In genomic region chr13:44180384-44180783, GRCm38 (mm10) we compare ENCODE assay signal across 14 mouse cellular contexts.
"Had no signal": no experiment of that assay in that cellular context is flagged by ENCODE, and none has a peak within 500 bp of the region (broad histone marks: within the 10 kb centered on the region; RNA-seq: fewer than 3 reads in every experiment).

No protein-coding gene starts in this region.

- H3K36me3 ChIP-seq: kidney, embryonic 15.5 days; limb, embryonic 12.5 days; neural tube, embryonic 12.5 days; stomach, embryonic 15.5 days had no signal

- H3K9ac ChIP-seq: kidney, embryonic 15.5 days; limb, embryonic 12.5 days; liver, embryonic 14.5 days; neural tube, embryonic 12.5 days; stomach, embryonic 15.5 days had no signal

- H3K4me2 ChIP-seq: kidney, embryonic 15.5 days; limb, embryonic 12.5 days; neural tube, embryonic 12.5 days; stomach, embryonic 15.5 days had no signal

- H3K27ac ChIP-seq: kidney, embryonic 15.5 days; limb, embryonic 12.5 days; liver, embryonic 14.5 days; neural tube, embryonic 12.5 days; stomach, embryonic 15.5 days had no signal

- H3K4me3 ChIP-seq: kidney, embryonic 15.5 days; limb, embryonic 12.5 days; neural tube, embryonic 12.5 days; stomach, embryonic 15.5 days had no signal

- H3K9me3 ChIP-seq: kidney, embryonic 15.5 days; limb, embryonic 12.5 days; neural tube, embryonic 12.5 days; stomach, embryonic 15.5 days had no signal

- DNase-seq: kidney, adult 2 months; kidney, postnatal 14 days; layer of hippocampus, postnatal 36 days; lung, adult 18-20 months; lung, postnatal 36 days; midbrain, embryonic 14.5 days; right cerebral cortex, postnatal 4 days; thymus, adult 2 months; thymus, postnatal 25 days had no signal

- H3K27me3 ChIP-seq: kidney, embryonic 15.5 days; neural tube, embryonic 12.5 days; stomach, embryonic 15.5 days had no signal

- H3K4me1 ChIP-seq: stomach, embryonic 15.5 days had no signal
